Mouse (Mus musculus) stomach, postnatal 0 days (tissue): Measurements from ENCODE around the gene Tle4. TPM values are rescaled to one million over a fixed set of nuclear protein-coding genes. Genes with fewer than 3 reads are reported as not detected.

ENCODE experiments used
- ATAC-seq: fragments of 200-750 bp; cut with Nextera tagmentation; 2 replicates; pipeline ENCODE4 v1.8.0; 2017; ENCODE audit not compliant: low FRiP score, low TSS enrichment
- DNase-seq: peaks from one replicate; pipeline ENCODE4 v3.0.0-alpha.2; 2016; ENCODE audit warnings: low spot score
- H3K27ac ChIP-seq: fragments of 300-500 bp; sonication (generic); replicated peaks from 2 replicates; pipeline ENCODE4 v1.5.1; 2014; ENCODE audit warnings: mild to moderate bottlenecking, control low read depth
- H3K27me3 ChIP-seq: fragments of 300-500 bp; sonication (generic); 2 replicates; pipeline ENCODE4 v1.6.1; 2014; ENCODE audit warnings: low read length; ENCODE audit not compliant: control insufficient read depth, insufficient read depth
- H3K36me3 ChIP-seq: fragments of 300-500 bp; sonication (generic); 2 replicates; pipeline ENCODE4 v1.6.1; 2014; ENCODE audit warnings: low read length, mixed read lengths; ENCODE audit not compliant: control insufficient read depth, insufficient read depth
- H3K4me1 ChIP-seq: fragments of 300-500 bp; sonication (generic); replicated peaks from 2 replicates; pipeline ENCODE4 v1.6.1; 2014; ENCODE audit warnings: antibody characterized with exemption; ENCODE audit not compliant: control insufficient read depth, insufficient read depth
- H3K4me2 ChIP-seq: fragments of 300-500 bp; sonication (generic); replicated peaks from 2 replicates; pipeline ENCODE4 v1.6.1; 2014; ENCODE audit warnings: low read depth, mild to moderate bottlenecking, control low read depth, moderate library complexity
- H3K4me3 ChIP-seq: fragments of 300-500 bp; sonication (generic); 2 replicates; pipeline ENCODE4 v1.5.1; 2014; ENCODE audit warnings: low read depth, low read length, control low read depth
- H3K9ac ChIP-seq: fragments of 300-500 bp; sonication (generic); 2 replicates; pipeline ENCODE4 v1.6.1; 2014; ENCODE audit warnings: mild to moderate bottlenecking, low read length, control low read depth, mixed read lengths
- H3K9me3 ChIP-seq: fragments of 300-500 bp; sonication (generic); 2 replicates; pipeline ENCODE4 v1.6.1; 2016; ENCODE audit warnings: low read length; ENCODE audit not compliant: control insufficient read depth
- CTCF ChIP-seq: IDR thresholded peaks from 2 replicates; pipeline ENCODE4 v1.5.1; 2016; ENCODE audit warnings: antibody characterized with exemption, low read depth, mild to moderate bottlenecking, moderate library complexity
- EP300 ChIP-seq: optimal IDR thresholded peaks from 2 replicates; pipeline ENCODE3; 2016; ENCODE audit warnings: antibody characterized with exemption
- WGBS: fragments of 180-500 bp; shearing (Covaris S2); extraction: QIAGEN DNeasy Blood & Tissue Kit; methylation state at CpG from one replicate; pipeline ENCODE4 v1.1.7; 2014; 5-methylcytosine and 5-hydroxymethylcytosine counted together
- polyA plus RNA-seq: library from polyadenylated mRNA; unstranded; fragments of >200 nt; fragmentation: Nextera tagmentation; extraction: Ambion mirVana; gene quantifications from 2 replicates; pipeline ENCODE4 v1.2.1, GENCODE M21; 2015

Tle4 gene
- polyA plus RNA-seq, 1 experiment from 2014 or later = 5.1 TPM

GRCm38 (mm10) chr19:14532861-14533260 is 65.0 kb downstream of the Tle4 start:
- DNase-seq (no peak), ATAC-seq (no peak)
- H3K36me3 ChIP-seq = no peaks in the 10 kb centered on the region
- no peak overlapping the region for H3K4me2 ChIP-seq
- TF ChIP-seq CTCF = no peak
- no peak for TF ChIP-seq EP300
- no peak overlapping the region for H3K9ac ChIP-seq
- H3K9me3 ChIP-seq = no peaks in the 10 kb centered on the region
- no peak overlapping the region for H3K27ac ChIP-seq
- WGBS = 92% methylated on average over 6 of the region's 6 CpGs
- H3K4me3 ChIP-seq = no peak overlapping the region
- no peaks in the 10 kb centered on the region for H3K4me1 ChIP-seq
- H3K27me3 ChIP-seq = no peaks in the 10 kb centered on the region

- Histone ChIP-seq H3K27me3 (no peaks in the 10 kb centered on the region), H3K4me2 (no peak overlapping the region), H3K9me3 (no peaks in the 10 kb centered on the region), H3K27ac (no peak overlapping the region), H3K4me1 (no peaks in the 10 kb centered on the region), H3K36me3 (no peaks in the 10 kb centered on the region), H3K9ac (no peak overlapping the region), H3K4me3 (no peak overlapping the region)
- 65% methylated on average over 2 of the region's 2 CpGs for WGBS
- no peak for ATAC-seq
- no peak for TF ChIP-seq EP300
- no peak for TF ChIP-seq CTCF
- DNase-seq = no peak
Measured at GRCm38 (mm10) chr19:14520098-14520802, 77.6 kb downstream of the Tle4 start.

GRCm38 (mm10) chr19:14519186-14519585 is 78.7 kb downstream of the Tle4 start:
- Histone ChIP-seq H3K4me2 (no peak overlapping the region), H3K4me3 (no peak overlapping the region), H3K9ac (no peak overlapping the region), H3K36me3 (no peaks in the 10 kb centered on the region), H3K27ac (no peak overlapping the region), H3K9me3 (no peaks in the 10 kb centered on the region), H3K4me1 (no peaks in the 10 kb centered on the region), H3K27me3 (no peaks in the 10 kb centered on the region)
- no peak for DNase-seq
- 95% methylated on average over 7 of the region's 7 CpGs for WGBS
- TF ChIP-seq EP300 (no peak), CTCF (no peak)
- no peak for ATAC-seq

GRCm38 (mm10) chr19:14518438-14519044 is 79.3 kb downstream of the Tle4 start:
- Histone ChIP-seq H3K4me3 (no peak overlapping the region), H3K36me3 (no peaks in the 10 kb centered on the region), H3K27me3 (no peaks in the 10 kb centered on the region), H3K9me3 (no peaks in the 10 kb centered on the region), H3K27ac (no peak overlapping the region), H3K4me2 (no peak overlapping the region), H3K9ac (no peak overlapping the region), H3K4me1 (no peaks in the 10 kb centered on the region)
- no peak for ATAC-seq
- 88% methylated on average over 9 of the region's 9 CpGs for WGBS
- no peak for TF ChIP-seq CTCF
- no peak for TF ChIP-seq EP300
- DNase-seq = no peak

GRCm38 (mm10) chr19:14516420-14516819 is 81.4 kb downstream of the Tle4 start:
- Histone ChIP-seq H3K27me3 (no peaks in the 10 kb centered on the region), H3K9me3 (no peaks in the 10 kb centered on the region), H3K36me3 (no peaks in the 10 kb centered on the region), H3K4me1 (no peaks in the 10 kb centered on the region), H3K4me3 (no peak overlapping the region), H3K4me2 (no peak overlapping the region), H3K27ac (no peak overlapping the region), H3K9ac (no peak overlapping the region)
- DNase-seq (no peak), ATAC-seq (peak; percentile 61; the same call in 1 of the 2 replicates)
- 62% methylated on average over 1 of the region's 1 CpGs for WGBS
- TF ChIP-seq CTCF = no peak
- TF ChIP-seq EP300 = no peak

GRCm38 (mm10) chr19:14508819-14509218 is 89.0 kb downstream of the Tle4 start:
- no peaks in the 10 kb centered on the region for H3K36me3 ChIP-seq
- H3K9ac ChIP-seq = no peak overlapping the region
- WGBS = 75% methylated on average over 4 of the region's 4 CpGs
- no peak overlapping the region for H3K4me2 ChIP-seq
- no peak overlapping the region for H3K27ac ChIP-seq
- ATAC-seq = no peak
- no peaks in the 10 kb centered on the region for H3K27me3 ChIP-seq
- no peak for DNase-seq
- H3K4me1 ChIP-seq = no peaks in the 10 kb centered on the region
- H3K9me3 ChIP-seq = no peaks in the 10 kb centered on the region
- no peak overlapping the region for H3K4me3 ChIP-seq
- TF ChIP-seq CTCF (no peak), EP300 (no peak)
